Mouse (Mus musculus) right cerebral cortex, postnatal 36 days (tissue): Measurements from ENCODE around the gene Pithd1.

Source experiments
- DNase-seq, 2 experiments: peaks; one replicate each; pipeline ENCODE4 v3.0.0; 2022; ENCODE audit warnings: low spot score in 2 of 2, mixed read lengths in 1 of 2

Gene Pithd1

DNA sequence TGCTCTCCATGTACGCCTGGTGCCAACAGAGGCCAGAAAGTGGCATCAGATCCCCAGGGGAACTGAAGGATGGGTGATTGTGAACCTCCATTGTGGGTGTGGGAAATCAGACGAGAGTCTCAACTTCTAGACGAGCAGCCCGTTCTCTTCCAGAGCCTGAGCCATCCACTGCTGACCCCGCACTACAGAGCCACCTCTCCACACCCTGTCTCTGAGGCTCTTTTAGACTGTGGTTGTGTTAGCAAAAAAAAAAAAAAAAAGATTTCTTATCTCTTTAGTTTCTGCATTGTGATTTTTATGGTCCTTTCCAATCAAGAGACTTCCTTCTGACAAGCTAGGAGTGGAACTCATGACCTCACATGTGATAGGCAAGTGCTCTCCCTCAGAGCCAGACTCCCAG, 57.7 kb downstream of the Pithd1 start:
- DNase-seq = no peak

DNA sequence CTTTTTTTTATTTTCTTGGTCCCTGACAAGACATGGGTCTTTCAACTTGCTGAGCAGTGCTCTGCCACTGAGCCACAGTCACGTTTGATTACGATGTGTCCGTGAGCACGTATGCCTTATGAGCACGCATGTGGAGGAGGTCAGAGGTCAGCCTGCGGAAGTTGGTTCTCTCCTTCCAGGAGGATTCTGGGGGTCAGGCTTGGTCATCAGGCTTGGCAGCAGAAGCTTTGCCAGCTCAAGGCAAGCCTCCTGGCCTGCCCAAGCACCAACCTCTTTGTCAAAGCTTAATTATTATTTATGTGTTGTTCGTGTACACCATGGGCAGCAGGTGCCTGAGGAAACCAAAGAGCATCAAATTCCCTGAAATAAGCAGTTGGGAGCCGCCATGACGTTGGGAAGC, 58.7 kb downstream of the Pithd1 start:
- DNase-seq = no peak

DNA sequence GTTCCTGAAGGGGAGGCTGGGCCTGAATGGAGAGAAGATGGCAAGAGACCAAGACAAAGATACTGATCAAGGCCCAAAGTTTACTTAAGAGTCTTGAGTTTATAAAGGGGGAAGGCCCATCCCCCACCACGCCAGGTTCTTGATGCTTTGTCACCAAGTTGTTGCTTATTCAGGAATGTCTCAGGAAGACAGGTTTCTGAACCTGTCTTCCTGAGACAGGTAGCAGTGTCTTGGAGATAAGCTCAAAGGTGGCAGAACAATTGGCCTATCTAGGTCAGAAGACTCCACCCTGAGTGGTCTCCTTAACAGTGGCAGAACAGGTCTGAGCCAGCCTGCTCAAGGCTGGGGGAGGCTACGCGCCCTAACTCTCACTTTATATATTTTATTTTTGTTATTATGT, 60.2 kb downstream of the Pithd1 start:
- no peak for DNase-seq

- DNase-seq = no peak
Measured at GRCm38 (mm10) chr4:135926195-135926808, 60.8 kb downstream of the Pithd1 start.
